Mouse (Mus musculus): ENCODE results near the gene Bcl2l11.

Bcl2l11 gene

GRCm38 (mm10) chr2:128211022-128211880 lies 85.4 kb downstream of the Bcl2l11 start:
- DNase-seq (ENCODE audit: low spot score), result peak; percentile 22

DNA sequence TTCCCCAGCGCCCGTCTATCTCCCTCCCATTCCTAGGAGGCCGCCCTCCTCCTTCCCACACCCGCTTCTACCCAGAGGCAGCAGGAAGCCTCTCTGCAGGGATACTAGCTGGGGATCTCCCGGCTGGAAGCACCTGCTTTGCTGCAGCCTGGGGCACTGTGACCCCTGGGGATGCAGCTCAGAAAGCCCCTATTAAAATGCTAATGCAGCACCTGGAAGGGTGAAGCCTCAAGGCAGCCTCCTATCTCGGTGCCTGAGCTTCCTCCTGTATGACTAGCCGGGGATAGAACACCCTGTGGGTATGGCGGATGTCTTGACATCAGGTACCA lies 86.0 kb downstream of the Bcl2l11 start:
- DNase-seq (ENCODE audit: low spot score), result no peak

Measured in lung, postnatal 25 days (tissue).